Mouse (Mus musculus): ENCODE results near the gene AL732309.1. TPM values are rescaled to one million over a fixed set of nuclear protein-coding genes. Genes with fewer than 3 reads are reported as not detected.

AL732309.1 gene
- polyA plus RNA-seq, 1 experiment from 2014 or later: 10.2 TPM

GRCm38 (mm10) chr2:25286837-25287636 lies 40.4 kb upstream of the AL732309.1 start:
- Histone ChIP-seq H3K27me3 (peaks cover 54% of the 10 kb centered on the region), H3K4me1 (peaks cover 51% of the 10 kb centered on the region), H3K4me2 (peak overlapping the region; percentile 26; the same call in 1 of the 2 replicates), H3K4me3 (no peak overlapping the region), H3K36me3 (peaks cover 40% of the 10 kb centered on the region), H3K27ac (peak overlapping the region; percentile 67), H3K9me3 (no peaks in the 10 kb centered on the region), H3K9ac (no peak overlapping the region)
- ATAC-seq (ENCODE audit: insufficient number of reproducible peaks, low FRiP score, low TSS enrichment, low read depth): no peak
- WGBS: 42% methylated on average over 7 of the region's 7 CpGs

GRCm38 (mm10) chr2:25286314-25286713 lies 39.7 kb upstream of the AL732309.1 start:
- Histone ChIP-seq H3K9ac (no peak overlapping the region), H3K9me3 (no peaks in the 10 kb centered on the region), H3K4me2 (no peak overlapping the region; the same call in 1 of the 2 replicates), H3K27ac (peak overlapping the region; percentile 67), H3K36me3 (peaks cover 45% of the 10 kb centered on the region), H3K4me3 (no peak overlapping the region), H3K4me1 (peaks cover 45% of the 10 kb centered on the region), H3K27me3 (peaks cover 46% of the 10 kb centered on the region)
- ATAC-seq (ENCODE audit: insufficient number of reproducible peaks, low FRiP score, low TSS enrichment, low read depth): no peak
- WGBS: 81% methylated on average over 1 of the region's 1 CpGs

GRCm38 (mm10) chr2:25285551-25285950 lies 38.9 kb upstream of the AL732309.1 start:
- no peak overlapping the region for H3K9ac ChIP-seq
- no peak overlapping the region for H3K4me2 ChIP-seq
- 0 out of 2 replicates have a peak overlapping the region, but pooled peaks have one; percentile 38 for H3K27ac ChIP-seq
- H3K4me1 ChIP-seq: peaks cover 38% of the 10 kb centered on the region
- H3K27me3 ChIP-seq: peaks cover 39% of the 10 kb centered on the region
- no peak overlapping the region for H3K4me3 ChIP-seq
- WGBS: 83% methylated on average over 2 of the region's 2 CpGs
- no peak for ATAC-seq (ENCODE audit: insufficient number of reproducible peaks, low FRiP score, low TSS enrichment, low read depth)
- peaks cover 53% of the 10 kb centered on the region for H3K36me3 ChIP-seq
- no peaks in the 10 kb centered on the region for H3K9me3 ChIP-seq

- 0 out of 2 replicates have a peak, but pooled peaks have one; percentile 24 for ATAC-seq (ENCODE audit: insufficient number of reproducible peaks, low FRiP score, low TSS enrichment, low read depth)
Observed at GRCm38 (mm10) chr2:25278928-25279882, 32.5 kb upstream of the AL732309.1 start.

GRCm38 (mm10) chr2:25273010-25273409 lies 26.3 kb upstream of the AL732309.1 start:
- H3K4me2 ChIP-seq: peak overlapping the region; percentile 88
- H3K4me3 ChIP-seq: peak overlapping the region; percentile 91
- H3K27ac ChIP-seq: peak overlapping the region; percentile 91
- ATAC-seq (ENCODE audit: insufficient number of reproducible peaks, low FRiP score, low TSS enrichment, low read depth): no peak
- no peaks in the 10 kb centered on the region for H3K27me3 ChIP-seq
- H3K4me1 ChIP-seq: peaks cover 27% of the 10 kb centered on the region
- peaks cover 76% of the 10 kb centered on the region for H3K36me3 ChIP-seq
- H3K9me3 ChIP-seq: no peaks in the 10 kb centered on the region
- 30% methylated on average over 16 of the region's 16 CpGs for WGBS
- peak overlapping the region; percentile 82 for H3K9ac ChIP-seq

More at GRCm38 (mm10) chr2:25278928-25279882, 32.5 kb upstream of the AL732309.1 start:
- Histone ChIP-seq H3K36me3 (peaks cover 96% of the 10 kb centered on the region), H3K27ac (no peak overlapping the region), H3K9ac (no peak overlapping the region), H3K4me3 (no peak overlapping the region), H3K4me1 (no peaks in the 10 kb centered on the region), H3K4me2 (no peak overlapping the region), H3K9me3 (no peaks in the 10 kb centered on the region), H3K27me3 (no peaks in the 10 kb centered on the region)
- 64% methylated on average over 13 of the region's 13 CpGs for WGBS

GRCm38 (mm10) chr2:25272515-25272914 lies 25.9 kb upstream of the AL732309.1 start:
- H3K9ac ChIP-seq: peak overlapping the region; percentile 82
- WGBS: 0% methylated on average over 29 of the region's 29 CpGs
- H3K4me2 ChIP-seq: peak overlapping the region; percentile 88
- H3K27ac ChIP-seq: peak overlapping the region; percentile 91
- H3K4me3 ChIP-seq: peak overlapping the region; percentile 91
- no peaks in the 10 kb centered on the region for H3K27me3 ChIP-seq
- H3K4me1 ChIP-seq: peaks cover 27% of the 10 kb centered on the region
- H3K9me3 ChIP-seq: no peaks in the 10 kb centered on the region
- peaks cover 76% of the 10 kb centered on the region for H3K36me3 ChIP-seq
- ATAC-seq (ENCODE audit: insufficient number of reproducible peaks, low FRiP score, low TSS enrichment, low read depth): no peak

- Histone ChIP-seq H3K27ac (peak within 1 kb of the TSS; percentile 91), H3K27me3 (no peaks in the 10 kb centered on the region), H3K9ac (peak within 1 kb of the TSS; percentile 82), H3K4me3 (peak within 1 kb of the TSS; percentile 91), H3K4me1 (peaks cover 27% of the 10 kb centered on the region), H3K4me2 (peak within 1 kb of the TSS; percentile 88), H3K9me3 (no peaks in the 10 kb centered on the region), H3K36me3 (peaks cover 70% of the 10 kb centered on the region)
- under 1% methylated on average over 55 of the region's 55 CpGs for WGBS
- ATAC-seq (ENCODE audit: insufficient number of reproducible peaks, low FRiP score, low TSS enrichment, low read depth): peak; percentile 93
Observed at GRCm38 (mm10) chr2:25271827-25272511, 25.3 kb upstream of the AL732309.1 start, which contains the start of the genes Ssna1 and Anapc2. Gene Ssna1, minus strand, starts transcription at chr2:25272438. Gene Anapc2, plus strand, starts transcription at chr2:25272478.

- peaks cover 20% of the 10 kb centered on the region for H3K27me3 ChIP-seq
- H3K9me3 ChIP-seq: no peaks in the 10 kb centered on the region
- peaks cover 38% of the 10 kb centered on the region for H3K36me3 ChIP-seq
- H3K27ac ChIP-seq: no peak overlapping the region
- H3K4me3 ChIP-seq: no peak overlapping the region
- ATAC-seq (ENCODE audit: insufficient number of reproducible peaks, low FRiP score, low TSS enrichment, low read depth): no peak
- WGBS: 71% methylated on average over 4 of the region's 4 CpGs
- no peak overlapping the region for H3K4me2 ChIP-seq
- H3K9ac ChIP-seq: no peak overlapping the region
- peaks cover 47% of the 10 kb centered on the region for H3K4me1 ChIP-seq
Observed at GRCm38 (mm10) chr2:25267746-25268309, 21.2 kb upstream of the AL732309.1 start.

- Histone ChIP-seq H3K4me2 (no peak overlapping the region), H3K4me3 (no peak overlapping the region), H3K4me1 (peaks cover 47% of the 10 kb centered on the region), H3K27me3 (peaks cover 20% of the 10 kb centered on the region), H3K36me3 (peaks cover 38% of the 10 kb centered on the region), H3K27ac (no peak overlapping the region), H3K9ac (no peak overlapping the region), H3K9me3 (no peaks in the 10 kb centered on the region)
- ATAC-seq (ENCODE audit: insufficient number of reproducible peaks, low FRiP score, low TSS enrichment, low read depth): no peak
Observed at GRCm38 (mm10) chr2:25267241-25267640, 20.6 kb upstream of the AL732309.1 start.

- ATAC-seq (ENCODE audit: insufficient number of reproducible peaks, low FRiP score, low TSS enrichment, low read depth): no peak
- Histone ChIP-seq H3K4me1 (peaks cover 52% of the 10 kb centered on the region), H3K9me3 (no peaks in the 10 kb centered on the region), H3K27me3 (peaks cover 20% of the 10 kb centered on the region), H3K36me3 (peaks cover 38% of the 10 kb centered on the region), H3K4me2 (no peak overlapping the region), H3K4me3 (no peak overlapping the region), H3K9ac (no peak overlapping the region), H3K27ac (no peak overlapping the region)
- 39% methylated on average over 2 of the region's 2 CpGs for WGBS
Observed at GRCm38 (mm10) chr2:25266720-25267119, 20.1 kb upstream of the AL732309.1 start.
